Mouse (Mus musculus) left cerebral cortex, adult 18-20 months (tissue): ENCODE measurements at regions not wholly inside any gene's neighbourhood (a gene's known extent, or its start where the extent isn't known, plus 50 kb on each side); places are given as distances from the start of the nearest gene placed in this dataset.

Source experiments
- DNase-seq, 2 experiments: peaks; one replicate each; pipeline ENCODE4 v3.0.0; 2021 to 2022; ENCODE audit warnings: low spot score in 2 of 2, mixed read lengths in 1 of 2

GRCm38 (mm10) chr16:84581166-84581565 lies 66.2 kb downstream of the A730009L09Rik start:
- no peak for DNase-seq

DNA sequence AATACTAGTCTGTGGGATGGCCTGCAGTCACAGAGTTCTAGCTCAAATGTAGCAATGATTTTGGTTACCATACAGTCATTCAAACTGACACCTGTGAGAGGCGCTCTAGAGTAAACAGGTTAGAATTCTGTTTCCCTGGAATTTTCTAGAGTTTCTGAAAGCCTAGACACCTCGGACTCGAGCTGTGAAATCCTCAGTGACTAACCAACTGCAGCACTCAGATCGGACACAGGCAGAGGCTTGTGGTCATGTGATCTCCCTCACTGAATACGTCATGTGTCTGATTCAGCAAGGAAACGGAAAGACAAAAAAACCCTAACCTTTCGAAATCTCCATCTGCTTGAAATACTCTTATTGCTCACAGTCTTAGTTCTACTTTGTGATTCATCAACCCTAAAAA lies 68.4 kb downstream of the A730009L09Rik start:
- peak in 1 of 2 experiments; percentile 34 for DNase-seq

GRCm38 (mm10) chr16:84583773-84584229 lies 68.9 kb downstream of the A730009L09Rik start:
- no peak for DNase-seq

DNA sequence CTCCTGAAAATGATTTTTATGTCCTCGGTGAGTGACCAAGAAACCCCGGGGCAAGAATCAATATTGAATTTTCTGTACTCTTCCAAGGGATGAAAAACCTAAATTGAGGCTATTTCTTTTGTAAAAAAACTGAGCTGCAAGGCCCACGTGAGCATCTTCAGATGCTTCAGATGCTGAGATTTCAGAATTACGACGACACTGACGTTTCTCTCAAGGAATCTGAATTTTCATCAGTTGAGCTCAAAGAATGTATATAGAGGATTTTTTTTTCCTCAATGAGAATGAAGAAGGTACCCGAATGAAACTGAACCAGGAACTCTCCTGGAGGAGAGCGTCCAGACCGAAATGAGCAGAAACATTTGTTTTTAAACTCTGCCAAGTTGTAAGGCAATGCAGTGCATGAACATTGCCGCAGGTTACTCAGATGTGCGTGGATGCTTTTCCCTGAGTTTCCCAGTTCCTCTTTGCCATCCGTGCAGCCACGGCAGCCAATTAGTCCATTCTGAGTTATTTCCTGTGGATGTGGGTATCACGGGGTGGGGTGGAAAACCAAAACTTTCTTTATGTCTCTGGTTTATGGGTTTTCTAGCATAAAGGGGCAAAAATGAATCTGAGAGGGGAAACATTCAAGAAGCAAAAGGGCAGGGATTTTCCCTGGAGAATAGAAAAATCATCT lies 69.9 kb downstream of the A730009L09Rik start:
- no peak for DNase-seq

DNA sequence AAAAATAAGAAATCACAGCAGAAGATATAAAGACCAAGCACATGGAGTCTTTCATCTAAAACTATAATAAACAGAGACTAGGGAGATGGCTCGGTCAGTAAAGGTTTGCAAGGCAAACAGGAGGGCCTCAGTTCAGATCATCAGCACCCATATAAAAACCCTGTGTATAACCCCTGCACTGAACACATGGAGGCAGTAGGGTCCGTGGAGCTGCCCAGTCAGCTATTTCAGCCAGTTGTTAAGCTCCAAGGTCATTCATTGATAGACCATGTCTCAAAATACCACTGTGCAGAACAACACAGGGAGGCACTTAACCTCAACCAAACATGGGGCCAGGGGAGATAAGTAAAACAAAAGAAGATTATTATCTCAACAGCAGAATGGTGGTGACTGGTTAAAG lies 78.1 kb downstream of the A730009L09Rik start:
- no peak for DNase-seq

DNA sequence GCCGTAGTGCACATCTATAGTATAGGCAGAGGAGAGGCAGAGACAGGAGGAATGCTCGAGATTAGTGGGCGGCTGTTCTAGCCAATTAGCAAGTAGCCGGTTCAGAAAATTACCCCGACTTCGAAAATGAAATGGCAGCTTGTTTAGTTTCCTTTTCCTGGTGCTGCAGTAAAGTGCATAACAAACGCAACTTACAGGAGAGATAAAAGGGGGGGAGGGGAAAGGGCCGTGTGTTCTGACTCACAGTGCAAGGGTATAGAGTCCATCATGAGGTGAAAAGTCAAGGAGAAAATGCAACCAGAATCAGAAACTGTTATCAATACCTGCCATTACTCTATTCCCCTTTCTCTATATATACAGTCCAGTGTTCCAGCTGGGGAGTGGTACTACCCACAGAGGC lies 88.0 kb downstream of the A730009L09Rik start:
- DNase-seq: no peak

DNA sequence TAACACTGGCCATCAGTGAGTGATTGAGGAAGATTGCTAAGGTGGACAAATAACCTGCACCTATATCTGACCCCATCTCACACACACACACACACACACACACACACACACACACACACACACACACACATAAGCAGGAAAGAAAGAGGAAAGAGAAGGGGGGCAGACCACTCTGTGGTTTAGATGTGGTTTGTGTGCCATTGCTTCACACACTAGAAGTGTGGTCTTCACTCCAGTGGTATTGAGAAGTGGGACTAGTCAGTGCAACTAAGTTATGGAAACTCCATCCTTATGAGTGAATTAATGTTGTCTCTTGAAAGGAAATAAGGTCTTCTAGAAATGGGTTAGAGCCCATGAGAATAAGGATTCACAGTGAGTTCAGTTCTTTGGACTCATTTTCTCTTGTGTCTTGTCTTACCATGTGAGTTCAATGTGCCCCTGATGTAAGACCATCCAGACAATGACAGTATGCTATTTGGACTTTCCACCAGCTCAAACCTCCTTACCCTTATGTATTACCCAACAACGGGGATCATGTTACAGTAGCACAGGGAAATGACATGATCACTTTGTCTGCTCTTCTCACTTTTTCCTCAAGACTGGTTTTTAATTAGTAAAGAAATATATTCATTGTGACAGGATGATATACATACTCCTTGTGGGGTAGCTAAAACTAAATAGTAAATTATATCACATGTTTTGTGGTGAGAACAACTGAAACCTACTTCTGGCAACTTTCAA lies 88.7 kb downstream of the A730009L09Rik start:
- DNase-seq: no peak

- no peak for DNase-seq
Observed at GRCm38 (mm10) chr16:84604272-84604975, 89.5 kb downstream of the A730009L09Rik start.

GRCm38 (mm10) chr16:84606010-84606803 lies 91.3 kb downstream of the A730009L09Rik start:
- no peak for DNase-seq

DNA sequence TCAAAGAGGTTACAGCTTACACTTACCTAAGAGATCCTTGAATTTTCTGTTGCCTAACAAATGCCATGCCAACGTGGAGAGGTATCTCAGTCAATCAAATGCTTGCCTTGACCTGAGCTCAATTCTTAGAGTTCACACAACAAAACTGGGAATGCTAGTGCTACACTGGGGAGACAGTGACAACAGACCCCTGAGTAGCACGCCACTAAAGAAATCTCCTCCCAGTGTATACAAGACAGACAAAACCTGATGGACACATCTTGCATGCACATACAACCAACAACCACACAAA lies 91.8 kb downstream of the A730009L09Rik start:
- DNase-seq: no peak

DNA sequence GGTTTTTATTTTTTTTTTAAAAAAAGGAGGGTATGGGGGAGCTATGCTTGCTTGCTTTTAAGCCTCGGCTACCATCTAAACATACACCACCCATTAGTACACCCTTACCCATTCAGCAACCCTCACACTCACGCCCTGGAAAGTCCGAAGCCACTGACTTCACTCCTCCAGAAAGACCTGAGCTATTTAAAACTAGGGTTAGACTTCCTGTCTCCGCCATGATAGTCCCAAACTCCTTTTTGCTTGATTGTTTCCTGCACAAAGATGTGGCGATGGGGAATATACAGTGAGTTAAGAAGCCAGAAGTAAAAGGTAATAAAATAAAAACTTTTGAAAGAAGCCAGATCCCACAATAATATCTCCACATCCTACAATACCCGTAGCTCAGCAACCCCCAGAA lies 92.6 kb downstream of the A730009L09Rik start:
- no peak for DNase-seq

DNA sequence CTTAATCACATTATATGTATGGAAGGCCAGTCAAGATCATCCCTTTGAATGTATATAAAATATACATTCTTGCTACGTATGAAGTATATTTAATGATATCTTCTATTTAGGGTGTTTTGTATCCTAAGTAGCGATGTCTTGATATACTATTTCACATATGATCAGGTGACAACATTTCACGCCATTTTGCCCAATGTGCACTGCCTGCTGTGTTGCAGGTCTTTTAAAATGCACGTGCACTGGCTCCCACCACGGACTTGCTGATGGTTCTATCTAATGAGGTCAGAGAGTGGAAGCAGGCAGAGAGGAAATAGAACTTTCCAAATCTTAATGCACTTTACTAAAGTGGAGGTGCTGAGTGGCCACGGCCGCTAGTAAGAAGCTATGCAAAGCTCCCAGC lies 100.8 kb downstream of the A730009L09Rik start:
- no peak for DNase-seq

- DNase-seq: no peak
Observed at GRCm38 (mm10) chr16:84616132-84616531, 101.2 kb downstream of the A730009L09Rik start.

- DNase-seq: no peak
Observed at GRCm38 (mm10) chr16:84618379-84618778, 103.5 kb downstream of the A730009L09Rik start.

- DNase-seq: no peak
Observed at GRCm38 (mm10) chr16:84619876-84620275, 105.0 kb downstream of the A730009L09Rik start.

DNA sequence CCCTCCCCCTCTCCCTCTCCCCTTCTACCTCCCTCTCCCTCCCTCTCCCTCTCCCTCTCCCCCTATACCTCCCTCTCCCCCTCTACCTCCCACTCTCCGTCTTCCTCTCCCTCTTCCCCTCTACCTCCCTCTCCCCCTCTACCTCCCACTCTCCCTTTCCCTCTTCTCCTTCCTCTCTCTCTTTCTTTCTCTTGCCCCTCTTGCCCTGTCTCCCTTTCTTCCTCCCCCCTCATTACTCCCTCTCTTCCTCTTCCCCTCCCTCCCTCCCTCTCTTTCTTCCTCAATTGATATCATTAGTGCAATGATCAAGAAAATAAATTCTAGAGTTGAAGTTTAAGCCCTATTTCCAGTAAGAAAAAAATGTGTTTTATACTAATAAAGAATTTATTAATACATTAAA lies 105.9 kb downstream of the A730009L09Rik start:
- DNase-seq: no peak

DNA sequence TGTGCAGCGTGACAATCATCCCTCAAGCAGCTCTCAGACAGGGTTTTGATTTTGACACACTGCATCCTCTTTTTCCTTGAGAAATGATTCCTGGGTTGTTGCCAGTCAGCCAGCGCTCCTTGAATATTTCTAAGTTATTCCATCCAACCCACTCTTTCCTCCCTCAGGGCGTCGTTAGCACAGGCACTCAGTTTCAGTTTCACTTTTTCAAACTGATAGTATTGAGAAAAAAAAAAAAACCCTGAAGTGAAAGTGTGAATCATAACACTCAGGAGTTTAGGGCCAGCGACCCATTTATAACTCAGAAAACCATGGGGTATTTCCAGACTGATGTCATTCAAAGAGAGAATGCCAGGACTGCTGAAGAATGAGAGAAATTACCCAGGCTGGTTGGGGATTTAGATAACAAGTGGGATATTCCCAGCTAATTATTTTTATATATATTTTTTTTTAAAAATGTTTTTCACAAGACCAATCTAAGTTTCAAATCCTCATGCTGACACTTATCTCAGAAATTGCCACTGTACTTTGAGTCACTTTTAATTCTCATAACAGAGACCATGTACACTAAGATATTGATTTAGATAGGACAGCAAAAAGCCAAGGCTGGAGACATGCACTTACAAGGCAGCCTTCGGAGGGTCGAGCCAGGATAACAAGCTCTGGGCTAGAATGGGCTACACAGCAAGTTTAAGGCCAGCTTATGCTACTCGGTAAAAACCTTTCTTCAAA lies 106.5 kb downstream of the A730009L09Rik start:
- peak; percentile 20 to 23 for DNase-seq

- DNase-seq: no peak
Observed at GRCm38 (mm10) chr16:84623346-84624085, 108.6 kb downstream of the A730009L09Rik start.

DNA sequence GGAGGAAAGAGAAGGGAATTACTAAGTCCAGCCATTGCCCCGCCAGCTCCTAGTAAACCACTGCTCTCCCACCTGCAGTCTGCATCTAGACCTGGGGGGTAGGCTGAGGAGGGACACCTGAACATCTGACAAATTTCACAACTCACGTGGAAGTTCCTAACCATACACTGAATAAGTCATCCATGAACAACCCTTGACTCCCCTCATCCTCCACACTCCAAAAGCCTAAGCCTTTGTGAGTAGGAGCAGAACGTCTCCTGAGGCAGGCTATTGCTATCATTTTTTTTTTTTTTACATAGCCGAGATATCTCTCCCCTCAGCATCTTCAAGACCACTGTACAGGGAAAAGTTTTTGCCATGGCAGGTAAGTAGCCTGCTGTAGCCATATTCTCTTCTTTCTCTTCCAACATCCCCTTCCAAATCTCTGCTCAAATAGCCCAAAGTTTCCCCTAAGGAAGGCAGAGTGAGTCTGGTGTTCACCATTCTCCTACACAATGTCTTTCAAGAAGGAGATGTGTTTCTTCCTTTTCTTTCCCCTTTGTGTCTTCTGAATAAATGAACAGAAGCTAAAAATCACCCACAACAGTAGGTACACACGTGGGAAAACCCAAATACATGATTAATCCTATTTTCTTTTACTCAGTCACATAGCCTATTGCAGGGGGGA lies 109.7 kb downstream of the A730009L09Rik start:
- no peak for DNase-seq
